Mouse (Mus musculus) limb, embryonic 10.5 days (tissue): ENCODE results near the gene Smok2b. TPM values are rescaled to one million over a fixed set of nuclear protein-coding genes. Genes with fewer than 3 reads are reported as not detected.
"Not testable (repeated sequence)": the region's sequence is repeated elsewhere in the genome, so short reads cannot be mapped to it uniquely, and the experiment has no call there.

ENCODE experiments used
- DNase-seq: peaks from one replicate; pipeline ENCODE4 v3.0.0-alpha.2; 2017; ENCODE audit warnings: low spot score
- H3K27ac ChIP-seq: fragments of 300-500 bp; sonication (generic); 2 replicates; pipeline ENCODE4 v1.5.1; 2016; ENCODE audit warnings: mild to moderate bottlenecking
- H3K27me3 ChIP-seq: fragments of 300-500 bp; sonication (generic); 2 replicates; pipeline ENCODE4 v1.6.1; 2016; ENCODE audit warnings: low read depth, mild to moderate bottlenecking; ENCODE audit not compliant: poor library complexity, severe bottlenecking
- H3K36me3 ChIP-seq: fragments of 300-500 bp; sonication (generic); 2 replicates; pipeline ENCODE4 v1.6.1; 2016; ENCODE audit warnings: mild to moderate bottlenecking, moderate library complexity
- H3K4me1 ChIP-seq: fragments of 300-500 bp; sonication (generic); 2 replicates; pipeline ENCODE4 v1.6.1; 2016
- H3K4me3 ChIP-seq: fragments of 300-500 bp; sonication (generic); 2 replicates; pipeline ENCODE4 v1.5.1; 2016; ENCODE audit warnings: mild to moderate bottlenecking, moderate library complexity
- H3K9me3 ChIP-seq: fragments of 300-500 bp; sonication (generic); replicated peaks from 2 replicates; pipeline ENCODE4 v1.6.1; 2016; ENCODE audit warnings: mild to moderate bottlenecking
- WGBS: fragments of 180-500 bp; shearing (Covaris S2); methylation state at CpG from one replicate; pipeline ENCODE4 v1.1.7; 2016; 5-methylcytosine and 5-hydroxymethylcytosine counted together
- polyA plus RNA-seq: library from polyadenylated mRNA; unstranded; fragments of >200 nt; fragmentation: Nextera tagmentation; extraction: Ambion mirVana; gene quantifications from 2 replicates; pipeline ENCODE4 v1.2.1, GENCODE M21; 2016

The Smok2b gene
- polyA plus RNA-seq = not detected in 2 replicates

DNA sequence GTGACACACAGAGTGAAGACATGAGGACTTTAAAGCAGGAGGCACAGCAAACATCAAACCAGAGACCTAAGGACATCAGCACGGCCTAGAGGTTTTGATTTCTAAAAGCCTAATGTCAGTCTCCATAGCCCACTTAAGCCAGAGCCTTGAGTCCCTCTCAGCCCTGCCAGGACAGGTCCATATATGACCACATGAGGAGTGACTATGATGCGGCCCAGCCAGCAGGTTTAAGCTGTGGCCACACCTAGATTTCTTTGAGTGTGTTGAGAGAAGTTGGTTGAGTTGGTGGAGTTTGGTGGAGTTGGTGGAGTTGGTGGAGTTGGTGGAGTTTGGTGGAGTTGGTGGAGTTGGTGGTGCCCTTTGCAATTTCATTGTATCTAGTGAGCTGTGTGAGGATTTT is at the start of gene Smok2b:
Gene Smok2b (plus strand): TSS at position 301 of the 400 bp plus-strand sequence.
- not testable (repeated sequence) for H3K27ac ChIP-seq, DNase-seq, H3K4me3 ChIP-seq, H3K4me1 ChIP-seq, H3K36me3 ChIP-seq, H3K27me3 ChIP-seq
- 84% methylated on average over 2 of the region's 2 CpGs for WGBS
- H3K9me3 ChIP-seq = peaks cover 66% of the 10 kb centered on the region

GRCm38 (mm10) chr17:13180491-13180890 is 49.6 kb upstream of the Smok2b start:
- not testable (repeated sequence) for H3K4me3 ChIP-seq, H3K36me3 ChIP-seq, H3K27me3 ChIP-seq, H3K27ac ChIP-seq, H3K4me1 ChIP-seq
- DNase-seq = peak; percentile 18
- 93% methylated on average over 5 of the region's 5 CpGs for WGBS
- H3K9me3 ChIP-seq = peaks cover 22% of the 10 kb centered on the region

DNA sequence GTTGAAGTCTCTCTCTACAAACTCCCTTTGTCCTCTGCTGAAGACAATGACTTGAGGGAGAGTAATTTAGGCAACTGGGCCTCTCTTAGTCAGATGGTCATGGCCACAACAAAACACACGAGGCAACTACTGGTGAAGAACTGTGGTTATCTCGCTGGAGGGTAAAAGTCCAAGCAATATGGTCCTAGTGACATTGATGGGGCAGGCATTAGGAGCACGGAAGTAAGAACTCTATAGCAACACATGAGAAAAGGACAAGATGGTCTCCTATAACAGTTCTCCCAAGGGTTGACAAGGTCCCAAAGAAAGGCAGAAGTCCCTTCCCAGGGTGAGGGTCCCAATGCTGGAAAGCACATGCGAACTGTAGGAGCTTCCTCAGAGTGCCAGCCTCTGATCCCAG is 47.3 kb upstream of the Smok2b start:
- peaks cover 33% of the 10 kb centered on the region for H3K9me3 ChIP-seq
- peak; percentile 24 for DNase-seq

DNA sequence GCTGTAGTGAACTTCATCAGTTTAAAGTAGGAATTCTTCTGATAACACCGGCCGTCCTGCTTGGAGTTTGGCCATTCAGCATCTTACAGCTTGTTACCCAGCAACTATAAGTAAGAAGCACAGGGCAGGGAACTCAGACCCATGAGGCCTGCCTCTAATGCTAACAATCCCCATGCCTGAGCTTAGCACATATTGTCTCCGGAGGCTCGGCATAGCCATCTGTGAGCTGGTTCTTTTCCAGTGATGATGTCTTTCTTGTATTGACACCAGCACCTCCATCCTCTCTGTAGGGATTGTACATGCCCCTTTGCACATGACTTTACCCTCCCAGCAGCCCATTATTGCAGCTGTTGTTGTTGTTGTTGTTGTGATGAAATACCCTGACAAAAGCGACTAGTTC is 45.5 kb upstream of the Smok2b start:
- not testable (repeated sequence) for H3K4me1 ChIP-seq, H3K27ac ChIP-seq, H3K36me3 ChIP-seq, H3K4me3 ChIP-seq, H3K27me3 ChIP-seq
- DNase-seq = peak; percentile 7
- 95% methylated on average over 5 of the region's 5 CpGs for WGBS
- peaks cover 37% of the 10 kb centered on the region for H3K9me3 ChIP-seq

More for the DNA sequence above, 47.3 kb upstream of the Smok2b start:
- H3K27me3 ChIP-seq, H3K27ac ChIP-seq, H3K4me1 ChIP-seq, H3K36me3 ChIP-seq, H3K4me3 ChIP-seq: not testable (repeated sequence)
- 81% methylated on average over 3 of the region's 4 CpGs for WGBS

- H3K9me3 ChIP-seq = peaks cover 39% of the 10 kb centered on the region
- not testable (repeated sequence) for DNase-seq, H3K27ac ChIP-seq, H3K36me3 ChIP-seq, H3K4me3 ChIP-seq, H3K4me1 ChIP-seq, H3K27me3 ChIP-seq
- WGBS = 88% methylated on average over 6 of the region's 6 CpGs
These were observed 43.5 kb upstream of the Smok2b start for GRCm38 (mm10) chr17:13186541-13186940.

DNA sequence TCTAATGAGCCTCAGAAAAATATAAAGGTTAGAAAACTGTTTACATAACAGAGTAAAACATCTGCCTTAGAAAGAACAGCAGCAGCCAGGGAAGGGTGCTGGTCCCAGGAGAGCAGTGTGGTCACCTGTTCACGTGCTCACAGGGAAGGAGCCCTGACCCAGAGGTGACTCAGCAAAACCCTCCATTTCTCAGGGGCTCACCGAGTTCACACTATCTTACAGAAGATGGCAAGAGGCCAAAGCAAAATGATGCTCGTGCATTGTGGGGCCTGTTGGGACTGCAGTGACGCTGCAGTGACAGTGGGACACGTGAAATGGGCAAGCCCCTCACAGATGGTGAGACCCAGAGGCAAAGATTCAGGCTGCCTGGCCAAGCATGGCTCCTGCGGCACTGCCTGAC is 42.4 kb upstream of the Smok2b start:
- H3K27me3 ChIP-seq, H3K4me1 ChIP-seq, H3K36me3 ChIP-seq, DNase-seq, H3K27ac ChIP-seq, H3K4me3 ChIP-seq: not testable (repeated sequence)
- H3K9me3 ChIP-seq = peaks cover 33% of the 10 kb centered on the region
- 76% methylated on average over 6 of the region's 6 CpGs for WGBS

- H3K36me3 ChIP-seq, H3K27ac ChIP-seq, DNase-seq, H3K27me3 ChIP-seq, H3K4me1 ChIP-seq, H3K4me3 ChIP-seq: not testable (repeated sequence)
- peaks cover 32% of the 10 kb centered on the region for H3K9me3 ChIP-seq
- WGBS = 88% methylated on average over 2 of the region's 2 CpGs
These were observed 41.2 kb upstream of the Smok2b start for GRCm38 (mm10) chr17:13188846-13189245.

GRCm38 (mm10) chr17:13190836-13191583 is 39.0 kb upstream of the Smok2b start:
- not testable (repeated sequence) for H3K4me3 ChIP-seq, DNase-seq

GRCm38 (mm10) chr17:13196486-13196885 is 33.6 kb upstream of the Smok2b start:
- not testable (repeated sequence) for DNase-seq, H3K27me3 ChIP-seq, H3K36me3 ChIP-seq, H3K4me1 ChIP-seq, H3K27ac ChIP-seq, H3K4me3 ChIP-seq
- peaks cover 35% of the 10 kb centered on the region for H3K9me3 ChIP-seq
- WGBS = 70% methylated on average over 4 of the region's 4 CpGs

More at GRCm38 (mm10) chr17:13190836-13191583, 39.0 kb upstream of the Smok2b start:
- not testable (repeated sequence) for H3K4me1 ChIP-seq, H3K27me3 ChIP-seq, H3K36me3 ChIP-seq, H3K27ac ChIP-seq
- H3K9me3 ChIP-seq = peaks cover 38% of the 10 kb centered on the region
- 89% methylated on average over 10 of the region's 10 CpGs for WGBS

DNA sequence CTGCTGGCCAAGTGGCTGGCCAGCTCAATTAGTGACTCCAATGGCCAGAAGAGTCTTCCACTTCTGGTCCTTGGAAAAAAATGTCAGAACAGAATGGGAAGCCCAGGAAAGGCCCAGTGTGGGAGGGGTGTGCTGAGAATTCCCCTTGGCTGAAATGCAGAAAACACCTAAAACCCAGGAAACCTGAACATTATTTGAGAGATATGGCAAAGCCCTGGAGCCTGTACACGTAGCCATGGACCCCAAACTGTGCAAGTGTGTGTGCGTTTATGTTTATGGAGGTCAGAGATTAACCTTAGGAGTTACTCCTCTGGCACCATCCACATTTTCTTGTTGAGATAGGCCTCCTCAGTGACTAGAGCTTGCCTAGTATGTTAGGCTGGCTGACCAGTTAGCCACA is 31.2 kb upstream of the Smok2b start:
- WGBS = 91% methylated on average over 2 of the region's 2 CpGs
- not testable (repeated sequence) for DNase-seq
- H3K9me3 ChIP-seq = peaks cover 36% of the 10 kb centered on the region

GRCm38 (mm10) chr17:13199880-13200409 is 30.1 kb upstream of the Smok2b start:
- 87% methylated on average over 8 of the region's 9 CpGs for WGBS
- not testable (repeated sequence) for H3K27ac ChIP-seq, DNase-seq, H3K4me1 ChIP-seq, H3K27me3 ChIP-seq, H3K4me3 ChIP-seq, H3K36me3 ChIP-seq
- H3K9me3 ChIP-seq = peaks cover 36% of the 10 kb centered on the region

More for the DNA sequence above, 31.2 kb upstream of the Smok2b start:
- H3K27ac ChIP-seq, H3K27me3 ChIP-seq, H3K4me3 ChIP-seq, H3K4me1 ChIP-seq, H3K36me3 ChIP-seq: not testable (repeated sequence)

DNA sequence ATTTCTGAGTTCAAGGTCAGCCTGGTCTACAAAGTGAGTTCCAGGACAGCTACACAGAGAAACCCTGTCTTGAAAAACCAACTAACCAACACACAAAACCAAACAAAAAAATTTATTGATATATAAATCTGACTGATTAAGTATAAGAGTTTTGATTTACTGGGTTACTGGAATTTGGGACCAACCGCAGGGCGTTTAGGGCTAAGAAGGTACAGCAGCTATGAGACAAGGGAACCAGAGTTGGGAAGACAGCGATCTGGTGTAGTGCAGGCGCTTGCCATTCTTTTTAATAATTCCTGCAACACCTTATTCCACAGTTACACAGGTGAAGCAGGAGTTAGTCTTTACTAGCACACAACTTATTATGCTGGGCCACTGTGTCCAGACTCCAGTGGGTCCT is 28.5 kb upstream of the Smok2b start:
- H3K27me3 ChIP-seq, H3K27ac ChIP-seq, H3K4me1 ChIP-seq, H3K36me3 ChIP-seq, DNase-seq, H3K4me3 ChIP-seq: not testable (repeated sequence)
- 90% methylated on average over 4 of the region's 4 CpGs for WGBS
- H3K9me3 ChIP-seq = peaks cover 28% of the 10 kb centered on the region

DNA sequence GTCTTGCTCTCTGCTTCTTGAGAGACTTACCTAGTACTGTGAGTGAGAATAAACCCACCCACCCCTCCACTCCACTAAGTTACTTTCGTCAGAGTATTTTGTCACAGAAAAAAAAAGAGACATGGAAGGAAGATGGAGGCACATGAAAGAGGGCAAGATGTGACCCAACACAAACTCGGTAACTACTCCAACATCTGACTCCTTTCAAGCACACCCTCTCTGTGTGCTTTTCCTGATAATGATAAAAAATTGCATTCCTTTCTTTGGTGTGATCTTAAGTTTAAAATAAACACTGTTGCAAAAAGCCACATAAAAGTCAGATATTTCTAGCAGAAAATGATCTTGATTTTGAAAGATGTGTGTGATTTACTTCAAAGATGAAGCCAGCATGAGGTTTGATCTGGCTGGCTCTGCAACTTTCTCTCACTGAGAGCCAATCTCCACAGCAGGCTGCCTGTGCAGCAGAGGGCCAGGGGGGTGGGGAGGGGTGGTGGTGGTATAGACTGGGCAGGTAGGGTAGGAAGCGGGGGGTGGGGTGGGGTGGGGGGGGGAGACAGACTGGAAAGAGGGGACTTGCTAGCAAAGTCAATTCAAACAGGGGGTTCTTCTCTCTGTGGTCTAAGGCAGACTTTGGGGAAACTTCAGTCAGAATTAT is 27.5 kb upstream of the Smok2b start:
- WGBS = 79% methylated on average over 2 of the region's 3 CpGs
- H3K9me3 ChIP-seq = peaks cover 35% of the 10 kb centered on the region
- H3K4me1 ChIP-seq, H3K4me3 ChIP-seq, H3K27ac ChIP-seq, H3K27me3 ChIP-seq, DNase-seq, H3K36me3 ChIP-seq: not testable (repeated sequence)
